Mouse (Mus musculus) hindbrain, postnatal 0 days (tissue): ENCODE measurements at regions not wholly inside any gene's neighbourhood (a gene's known extent, or its start where the extent isn't known, plus 50 kb on each side); places are given as distances from the start of the nearest gene placed in this dataset.

Experiments used
- ATAC-seq: fragments of 200-750 bp; cut with Nextera tagmentation; 2 replicates; pipeline ENCODE4 v1.8.0; 2017; ENCODE audit warnings: mild to moderate bottlenecking, moderate TSS enrichment, moderate library complexity
- DNase-seq: peaks from one replicate; pipeline ENCODE4 v3.0.0-alpha.2; 2015; ENCODE audit warnings: low spot score
- H3K27ac ChIP-seq: fragments of 300-500 bp; sonication (generic); 2 replicates; pipeline ENCODE4 v1.5.1; 2014; ENCODE audit warnings: mild to moderate bottlenecking
- H3K27me3 ChIP-seq: fragments of 300-500 bp; sonication (generic); 2 replicates; pipeline ENCODE4 v1.6.1; 2014; ENCODE audit warnings: low read length, mixed read lengths; ENCODE audit not compliant: insufficient read depth
- H3K36me3 ChIP-seq: fragments of 300-500 bp; sonication (generic); 2 replicates; pipeline ENCODE4 v1.6.1; 2014; ENCODE audit warnings: low read length, mixed read lengths; ENCODE audit not compliant: insufficient read depth
- H3K4me1 ChIP-seq: fragments of 300-500 bp; sonication (generic); 2 replicates; pipeline ENCODE4 v1.6.1; 2014; ENCODE audit warnings: antibody characterized with exemption, low read length, mixed read lengths; ENCODE audit not compliant: insufficient read depth
- H3K4me2 ChIP-seq: fragments of 300-500 bp; sonication (generic); 2 replicates; pipeline ENCODE4 v1.6.1; 2014; ENCODE audit warnings: low read depth, mild to moderate bottlenecking, low read length, moderate library complexity, mixed read lengths
- H3K4me3 ChIP-seq: fragments of 300-500 bp; sonication (generic); 2 replicates; pipeline ENCODE4 v1.5.1; 2014; ENCODE audit warnings: low read length
- H3K9ac ChIP-seq: fragments of 300-500 bp; sonication (generic); replicated peaks from 2 replicates; pipeline ENCODE4 v1.6.1; 2014; ENCODE audit warnings: mild to moderate bottlenecking, low read length, moderate library complexity, mixed read lengths
- H3K9me3 ChIP-seq: fragments of 300-500 bp; sonication (generic); 2 replicates; pipeline ENCODE4 v1.6.1; 2016; ENCODE audit warnings: low read length, mixed read lengths
- CTCF ChIP-seq: IDR thresholded peaks from 2 replicates; pipeline ENCODE4 v1.5.1; 2016; ENCODE audit warnings: antibody characterized with exemption, control low read depth, low read depth
- WGBS: fragments of 180-500 bp; shearing (Covaris S2); extraction: QIAGEN DNeasy Blood & Tissue Kit; methylation state at CpG from one replicate; pipeline ENCODE4 v1.1.7; 2014; 5-methylcytosine and 5-hydroxymethylcytosine counted together

DNA sequence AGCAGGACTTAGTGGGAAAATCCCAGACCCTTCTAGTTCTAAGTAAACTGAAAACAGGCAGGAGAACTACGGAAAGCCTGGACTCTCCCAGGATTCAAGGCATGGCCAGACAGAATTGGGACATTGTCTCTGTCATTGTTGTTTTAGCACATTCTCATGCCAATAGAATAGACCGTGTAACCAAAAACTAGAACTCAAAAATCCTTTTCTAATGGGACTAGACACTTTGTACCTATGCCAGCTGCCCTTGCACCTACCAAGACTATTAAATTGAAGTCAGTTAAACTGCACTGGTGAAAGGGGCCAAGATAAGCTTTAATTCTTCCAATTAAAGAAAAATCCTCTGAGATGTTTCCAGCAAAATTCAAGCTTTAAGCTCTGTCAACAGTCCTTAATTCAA is 189.8 kb downstream of the Pfkfb3 start:
- no peak for TF ChIP-seq CTCF
- no peaks in the 10 kb centered on the region for H3K27me3 ChIP-seq
- H3K9ac ChIP-seq = no peak overlapping the region
- H3K27ac ChIP-seq = no peak overlapping the region
- H3K4me3 ChIP-seq = no peak overlapping the region
- H3K4me1 ChIP-seq = 0 out of 2 replicates have a peak, but pooled peaks cover 5% of the 10 kb centered on the region
- H3K4me2 ChIP-seq = no peak overlapping the region
- no peaks in the 10 kb centered on the region for H3K36me3 ChIP-seq
- DNase-seq (no peak), ATAC-seq (no peak)
- 60% methylated on average over 2 of the region's 2 CpGs for WGBS
- no peaks in the 10 kb centered on the region for H3K9me3 ChIP-seq

DNA sequence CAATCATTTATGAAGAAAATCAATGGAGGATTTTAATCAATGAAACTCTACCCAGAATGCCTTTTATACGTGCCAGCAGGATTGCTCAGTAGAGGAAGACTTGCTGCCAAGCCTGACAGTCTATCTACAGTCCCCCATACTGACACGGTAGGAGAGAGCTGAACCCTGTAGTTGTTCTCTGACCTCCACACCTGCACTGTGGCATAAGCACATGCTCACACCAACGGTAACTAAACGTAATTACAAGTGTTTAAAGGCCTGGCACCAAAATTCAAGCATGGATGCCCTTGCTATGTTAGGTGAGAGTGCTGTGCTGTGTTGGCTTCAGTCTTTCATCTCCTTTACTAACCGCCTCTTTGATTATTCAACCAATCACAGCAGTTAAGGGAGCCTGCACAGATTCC is 190.8 kb downstream of the Pfkfb3 start:
- no peaks in the 10 kb centered on the region for H3K9me3 ChIP-seq
- no peak overlapping the region for H3K4me3 ChIP-seq
- H3K9ac ChIP-seq = no peak overlapping the region
- no peaks in the 10 kb centered on the region for H3K27me3 ChIP-seq
- no peak overlapping the region for H3K4me2 ChIP-seq
- peak overlapping the region; percentile 56 for H3K27ac ChIP-seq
- DNase-seq = peak; percentile 43
- peak; percentile 76 for ATAC-seq
- 39% methylated on average over 5 of the region's 5 CpGs for WGBS
- no peaks in the 10 kb centered on the region for H3K36me3 ChIP-seq
- no peak for TF ChIP-seq CTCF
- H3K4me1 ChIP-seq = 0 out of 2 replicates have a peak, but pooled peaks cover 5% of the 10 kb centered on the region

DNA sequence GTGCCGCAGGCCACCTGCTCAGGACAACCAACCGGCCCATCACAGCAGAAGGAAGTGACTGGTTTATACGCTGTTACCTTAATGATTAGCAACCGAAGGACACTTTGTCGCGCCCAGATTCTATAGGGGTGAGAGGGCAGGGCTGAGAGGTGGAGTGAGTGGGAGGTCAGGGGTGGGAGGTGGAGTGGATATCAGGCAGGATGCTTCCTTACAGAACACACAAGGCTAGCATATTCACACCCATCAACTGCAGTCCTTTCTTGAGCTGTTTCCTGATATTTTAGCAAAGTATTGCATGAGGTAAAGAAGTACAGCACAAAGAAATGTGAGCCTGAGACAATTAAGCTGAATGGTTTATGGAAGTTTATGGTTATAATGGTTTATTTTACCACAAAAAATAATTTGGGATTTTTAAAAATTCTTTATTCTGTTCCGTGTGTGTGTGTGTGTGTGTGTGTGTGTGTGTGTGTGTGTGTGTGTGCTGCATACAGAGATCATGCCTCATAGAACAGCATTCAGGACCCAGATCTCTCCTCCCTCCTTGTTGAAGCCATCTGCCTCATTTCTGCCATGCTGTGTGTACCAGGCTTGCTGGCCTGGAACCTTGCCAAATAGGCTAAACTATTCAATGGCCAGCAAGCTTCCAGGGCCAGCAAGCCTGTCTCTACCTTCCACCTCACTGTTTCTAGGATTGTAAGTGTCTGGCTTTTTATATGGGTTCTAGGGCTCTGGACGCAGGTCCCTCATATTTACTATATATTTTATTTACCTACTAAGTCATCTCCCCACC is 190.5 kb downstream of the Prkcq start:
- Histone ChIP-seq H3K36me3 (no peaks in the 10 kb centered on the region), H3K4me1 (0 out of 2 replicates have a peak, but pooled peaks cover 5% of the 10 kb centered on the region), H3K9ac (no peak overlapping the region), H3K4me2 (no peak overlapping the region), H3K4me3 (no peak overlapping the region), H3K27me3 (no peaks in the 10 kb centered on the region), H3K9me3 (no peaks in the 10 kb centered on the region), H3K27ac (peak overlapping the region; percentile 56)
- ATAC-seq = peak; percentile 93
- no peak for TF ChIP-seq CTCF
- 66% methylated on average over 8 of the region's 8 CpGs for WGBS
- peak; percentile 92 for DNase-seq

GRCm38 (mm10) chr2:11359280-11359679 is 187.4 kb downstream of the Prkcq start:
- Histone ChIP-seq H3K9me3 (no peaks in the 10 kb centered on the region), H3K9ac (no peak overlapping the region), H3K4me1 (0 out of 2 replicates have a peak, but pooled peaks cover 5% of the 10 kb centered on the region), H3K27ac (no peak overlapping the region), H3K4me3 (no peak overlapping the region), H3K4me2 (no peak overlapping the region), H3K36me3 (no peaks in the 10 kb centered on the region), H3K27me3 (no peaks in the 10 kb centered on the region)
- no peak for TF ChIP-seq CTCF
- DNase-seq = no peak
- ATAC-seq = no peak
- 87% methylated on average over 4 of the region's 4 CpGs for WGBS

DNA sequence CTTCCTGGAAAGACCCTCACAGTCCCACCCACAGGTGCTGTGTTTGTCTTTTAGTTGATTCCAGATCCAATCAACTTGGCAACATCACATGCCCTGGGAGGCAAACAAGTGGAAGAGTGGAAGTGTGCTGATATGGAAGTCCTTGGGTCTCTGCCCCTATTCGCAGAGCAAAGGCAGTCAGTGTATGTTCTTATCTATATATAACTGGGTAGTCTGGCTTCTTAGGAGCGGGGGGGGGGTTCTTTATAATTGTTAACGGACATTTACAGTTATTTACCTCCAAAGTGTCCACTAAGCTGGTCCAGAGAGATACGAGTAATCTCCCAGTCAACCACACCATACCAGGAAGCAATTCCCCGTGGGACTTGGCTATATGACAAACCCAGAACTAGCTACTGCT is 184.8 kb downstream of the Prkcq start:
- Histone ChIP-seq H3K4me1 (no peaks in the 10 kb centered on the region), H3K4me2 (no peak overlapping the region), H3K36me3 (no peaks in the 10 kb centered on the region), H3K27me3 (no peaks in the 10 kb centered on the region), H3K4me3 (no peak overlapping the region), H3K9me3 (no peaks in the 10 kb centered on the region), H3K9ac (no peak overlapping the region), H3K27ac (no peak overlapping the region)
- ATAC-seq (no peak), DNase-seq (no peak)
- no peak for TF ChIP-seq CTCF
- WGBS = 88% methylated on average over 5 of the region's 5 CpGs

GRCm38 (mm10) chr2:11355594-11355993 is 183.7 kb downstream of the Prkcq start:
- ATAC-seq = no peak
- WGBS = 84% methylated on average over 5 of the region's 5 CpGs

More at GRCm38 (mm10) chr2:11355594-11355993, 183.7 kb downstream of the Prkcq start:
- TF ChIP-seq CTCF = no peak
- H3K4me2 ChIP-seq = no peak overlapping the region
- H3K4me1 ChIP-seq = no peaks in the 10 kb centered on the region
- no peaks in the 10 kb centered on the region for H3K27me3 ChIP-seq
- no peak overlapping the region for H3K27ac ChIP-seq
- no peak for DNase-seq
- H3K9ac ChIP-seq = no peak overlapping the region
- H3K36me3 ChIP-seq = no peaks in the 10 kb centered on the region
- no peak overlapping the region for H3K4me3 ChIP-seq
- no peaks in the 10 kb centered on the region for H3K9me3 ChIP-seq
